Mouse (Mus musculus): Measurements from ENCODE around the gene Mettl26.
"Not testable (repeated sequence)": the region's sequence is repeated elsewhere in the genome, so short reads cannot be mapped to it uniquely, and the experiment has no call there.

Mettl26 gene

GRCm38 (mm10) chr17:25868601-25869191 is 6.2 kb upstream of the Mettl26 start, which contains the start of gene Mcrip2:
TSS of gene Mcrip2 (minus strand) at chr17:25868764.
- peak; percentile 76 to 83 for DNase-seq (ENCODE audit: low spot score in 2 of 2)

- DNase-seq (ENCODE audit: low spot score in 2 of 2): no peak
Measured at GRCm38 (mm10) chr17:25869498-25869897, 5.4 kb upstream of the Mettl26 start.

GRCm38 (mm10) chr17:25869954-25870353 is 4.9 kb upstream of the Mettl26 start:
- no peak for DNase-seq (ENCODE audit: low spot score in 2 of 2)

GRCm38 (mm10) chr17:25871566-25871965 is 3.3 kb upstream of the Mettl26 start:
- DNase-seq (ENCODE audit: low spot score in 2 of 2): not testable (repeated sequence)

- DNase-seq (ENCODE audit: low spot score in 2 of 2): no peak
Measured at GRCm38 (mm10) chr17:25872676-25873075, 2.2 kb upstream of the Mettl26 start.

- no peak for DNase-seq (ENCODE audit: low spot score in 2 of 2)
Measured at GRCm38 (mm10) chr17:25873405-25874147, 1.3 kb upstream of the Mettl26 start.

- DNase-seq (ENCODE audit: low spot score in 2 of 2): no peak
Measured at GRCm38 (mm10) chr17:25874148-25874720, 640 bp upstream of the Mettl26 start.

GRCm38 (mm10) chr17:25875171-25876136 is 580 bp downstream of the Mettl26 start:
- peak; percentile 81 to 90 for DNase-seq (ENCODE audit: low spot score in 2 of 2)

- no peak for DNase-seq (ENCODE audit: low spot score in 2 of 2)
Measured at GRCm38 (mm10) chr17:25876347-25876915, 1.6 kb downstream of the Mettl26 start.

- no peak for DNase-seq (ENCODE audit: low spot score in 2 of 2)
Measured at GRCm38 (mm10) chr17:25877025-25877424, 2.2 kb downstream of the Mettl26 start.

GRCm38 (mm10) chr17:25877741-25878610 is 3.1 kb downstream of the Mettl26 start:
- DNase-seq (ENCODE audit: low spot score in 2 of 2): no peak

GRCm38 (mm10) chr17:25878611-25879180 is 3.8 kb downstream of the Mettl26 start:
- no peak for DNase-seq (ENCODE audit: low spot score in 2 of 2)

GRCm38 (mm10) chr17:25879261-25879660 is 4.4 kb downstream of the Mettl26 start:
- no peak for DNase-seq (ENCODE audit: low spot score in 2 of 2)

GRCm38 (mm10) chr17:25879750-25880149 is 4.9 kb downstream of the Mettl26 start:
- DNase-seq (ENCODE audit: low spot score in 2 of 2): no peak

GRCm38 (mm10) chr17:25880196-25880910 is 5.5 kb downstream of the Mettl26 start, which contains the start of gene Wfikkn1:
TSS of gene Wfikkn1 (minus strand) at chr17:25880858.
- no peak for DNase-seq (ENCODE audit: low spot score in 2 of 2)

- DNase-seq (ENCODE audit: low spot score in 2 of 2): no peak
Measured at GRCm38 (mm10) chr17:25880913-25881641, 6.2 kb downstream of the Mettl26 start.

- no peak for DNase-seq (ENCODE audit: low spot score in 2 of 2)
Measured at GRCm38 (mm10) chr17:25881691-25882090, 6.8 kb downstream of the Mettl26 start.

- no peak for DNase-seq (ENCODE audit: low spot score in 2 of 2)
Measured at GRCm38 (mm10) chr17:25882306-25882705, 7.4 kb downstream of the Mettl26 start.

GRCm38 (mm10) chr17:25883268-25883667 is 8.4 kb downstream of the Mettl26 start:
- no peak for DNase-seq (ENCODE audit: low spot score in 2 of 2)

All from urinary bladder, postnatal 36 days (tissue).